Mouse (Mus musculus) induced T-regulatory cell, adult 2 months (primary cell): ENCODE measurements at regions not wholly inside any gene's neighbourhood (a gene's known extent, or its start where the extent isn't known, plus 50 kb on each side); places are given as distances from the start of the nearest gene placed in this dataset.

Experiments used
- DNase-seq: peaks from one replicate; pipeline ENCODE4 v3.0.0-alpha.2; 2012; ENCODE audit warnings: low read depth

GRCm38 (mm10) chr12:38928786-38929351 is 149.7 kb downstream of the Etv1 start:
- DNase-seq, result peak; percentile 35

- no peak for DNase-seq
These were observed 150.5 kb downstream of the Etv1 start for GRCm38 (mm10) chr12:38929644-38930043.

- DNase-seq, result no peak
These were observed 152.6 kb downstream of the Etv1 start for GRCm38 (mm10) chr12:38931769-38932168.

GRCm38 (mm10) chr12:38959605-38960004 is 180.4 kb downstream of the Etv1 start:
- no peak for DNase-seq

GRCm38 (mm10) chr12:38962302-38962701 is 183.1 kb downstream of the Etv1 start:
- peak; percentile 0 for DNase-seq

GRCm38 (mm10) chr12:38970347-38970746 is 191.2 kb downstream of the Etv1 start:
- DNase-seq, result no peak

GRCm38 (mm10) chr12:38972205-38972604 is 193.0 kb downstream of the Etv1 start:
- no peak for DNase-seq

GRCm38 (mm10) chr12:38975508-38975907 is 196.3 kb downstream of the Etv1 start:
- no peak for DNase-seq

GRCm38 (mm10) chr12:38982423-38982822 is 203.2 kb downstream of the Etv1 start:
- DNase-seq, result no peak

GRCm38 (mm10) chr12:38985909-38986308 is 206.7 kb downstream of the Etv1 start:
- DNase-seq, result no peak

GRCm38 (mm10) chr12:38986346-38986745 is 207.2 kb downstream of the Etv1 start:
- no peak for DNase-seq

GRCm38 (mm10) chr12:38987277-38987676 is 208.1 kb downstream of the Etv1 start:
- DNase-seq, result no peak

- DNase-seq, result no peak
These were observed 208.6 kb downstream of the Etv1 start for GRCm38 (mm10) chr12:38987819-38988218.

- no peak for DNase-seq
These were observed 248.0 kb downstream of the Etv1 start for GRCm38 (mm10) chr12:39027179-39027578.

GRCm38 (mm10) chr12:39027948-39028347 is 248.8 kb downstream of the Etv1 start:
- DNase-seq, result no peak

GRCm38 (mm10) chr12:39033982-39034381 is 254.8 kb downstream of the Etv1 start:
- no peak for DNase-seq

- DNase-seq, result no peak
These were observed 257.4 kb downstream of the Etv1 start for GRCm38 (mm10) chr12:39036466-39037037.

GRCm38 (mm10) chr12:39038077-39038476 is 258.9 kb downstream of the Etv1 start:
- DNase-seq, result no peak

GRCm38 (mm10) chr12:39038656-39039055 is 259.5 kb downstream of the Etv1 start:
- no peak for DNase-seq

GRCm38 (mm10) chr12:39047126-39047525 is 267.9 kb downstream of the Etv1 start:
- no peak for DNase-seq

GRCm38 (mm10) chr12:39048441-39048840 is 269.3 kb downstream of the Etv1 start:
- DNase-seq, result no peak

- no peak for DNase-seq
These were observed 269.8 kb downstream of the Etv1 start for GRCm38 (mm10) chr12:39048958-39049357.

GRCm38 (mm10) chr12:39070331-39071045 is 291.3 kb downstream of the Etv1 start:
- DNase-seq, result no peak
